Mouse (Mus musculus) urinary bladder, postnatal 36 days (tissue): Measurements from ENCODE around the gene Ankrd33.

Experiments
- DNase-seq, 2 experiments: peaks; one replicate each; pipeline ENCODE4 v3.0.0; 2022; ENCODE audit warnings: low spot score in 2 of 2, mixed read lengths in 1 of 2

The Ankrd33 gene

GRCm38 (mm10) chr15:101123202-101123601 lies 7.6 kb downstream of the Ankrd33 start:
- DNase-seq = no peak

GRCm38 (mm10) chr15:101125561-101125960 lies 10.0 kb downstream of the Ankrd33 start:
- DNase-seq = no peak

GRCm38 (mm10) chr15:101126876-101127544 lies 11.5 kb downstream of the Ankrd33 start:
- DNase-seq = no peak

DNA sequence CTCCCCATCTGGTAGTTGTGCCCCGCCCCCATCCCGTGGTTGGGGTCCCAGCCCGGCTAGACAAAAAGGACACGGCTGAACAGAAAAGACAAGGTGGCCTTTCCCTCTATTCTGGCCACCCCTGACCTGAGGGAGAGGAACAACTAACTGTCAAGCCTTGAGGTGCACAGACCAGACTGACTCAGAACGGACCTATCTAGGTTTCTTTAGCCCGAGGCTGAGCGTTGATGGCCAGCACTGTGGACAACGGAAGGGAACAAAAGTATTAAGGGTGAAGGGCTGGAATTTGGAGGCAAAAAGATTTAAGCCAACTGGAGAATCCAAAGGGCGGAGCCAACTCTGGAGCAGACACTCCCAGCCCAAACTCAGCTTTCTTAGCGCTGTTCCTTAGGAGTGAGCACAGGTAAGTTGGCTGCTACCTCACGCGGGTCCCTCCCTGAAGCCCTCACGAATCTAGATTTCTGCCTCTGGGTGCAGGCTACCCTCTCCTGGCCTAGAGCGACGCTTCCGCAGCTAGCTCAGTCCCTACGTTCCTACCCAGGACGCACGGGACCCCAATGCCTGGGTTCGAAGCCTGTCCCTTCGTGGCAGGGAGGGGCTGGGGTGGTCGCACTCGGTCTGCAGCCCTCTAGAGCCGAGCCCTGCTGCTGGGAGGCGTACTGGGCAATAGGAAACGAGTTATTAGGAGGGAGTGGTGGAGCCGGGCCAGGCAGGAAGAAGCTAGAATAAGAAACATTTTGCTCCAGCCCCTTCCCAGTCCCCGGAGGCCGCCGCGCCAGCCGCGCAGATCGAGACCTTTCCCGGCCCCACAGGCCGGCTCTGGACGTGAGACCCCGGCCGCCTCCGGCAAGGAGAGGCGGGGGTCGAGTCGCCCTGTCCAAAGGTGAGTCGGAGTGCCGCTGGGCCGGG lies 12.9 kb downstream of the Ankrd33 start, which contains the start of gene Acvrl1:
Acvrl1 (plus strand) TSS at position 342 of the 909 bp plus-strand sequence.
- DNase-seq = no peak

GRCm38 (mm10) chr15:101129412-101129811 lies 13.9 kb downstream of the Ankrd33 start:
- no peak for DNase-seq

GRCm38 (mm10) chr15:101131498-101131897 lies 15.9 kb downstream of the Ankrd33 start:
- no peak for DNase-seq

DNA sequence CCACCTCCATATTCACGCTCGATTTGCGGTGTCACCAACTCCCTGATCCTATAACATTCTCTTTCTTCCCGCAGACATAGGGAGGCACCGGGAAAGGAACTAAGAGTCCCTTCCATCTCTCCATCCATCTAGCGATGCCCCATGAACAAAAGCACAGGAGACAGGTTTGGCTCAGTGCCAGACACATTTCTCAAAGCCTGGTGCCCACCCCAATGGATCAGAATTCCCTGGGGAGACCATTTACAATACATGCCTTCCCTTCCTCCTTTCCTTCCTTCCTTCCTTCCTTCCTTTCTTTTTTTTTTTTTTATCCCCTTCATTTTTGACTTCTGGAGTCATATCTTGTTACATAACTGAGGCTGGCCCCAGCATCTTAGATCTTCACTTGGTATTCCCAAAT lies 16.5 kb downstream of the Ankrd33 start:
- DNase-seq = no peak

DNA sequence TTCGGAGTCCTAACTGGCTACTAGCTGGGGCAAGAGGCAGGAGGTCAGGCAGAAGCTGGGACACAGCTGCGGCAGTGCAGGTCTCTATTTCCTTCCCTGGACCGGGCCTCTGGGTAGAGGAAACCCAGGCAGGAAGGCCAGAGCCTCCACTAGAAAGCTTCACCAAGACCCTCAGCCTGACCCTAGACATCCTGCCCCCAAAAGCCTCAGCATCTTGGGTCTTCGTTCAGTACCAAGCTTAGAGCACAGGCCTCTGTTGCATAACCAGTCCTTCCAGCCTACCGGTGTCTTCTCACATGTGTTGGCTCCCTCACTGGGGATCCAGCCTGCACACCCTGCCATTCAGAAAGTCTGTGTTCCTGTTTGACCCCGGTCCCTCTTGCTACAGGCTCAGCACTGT lies 17.2 kb downstream of the Ankrd33 start:
- no peak for DNase-seq

GRCm38 (mm10) chr15:101133993-101134704 lies 18.6 kb downstream of the Ankrd33 start:
- no peak for DNase-seq

GRCm38 (mm10) chr15:101135405-101135804 lies 19.9 kb downstream of the Ankrd33 start:
- DNase-seq = no peak

DNA sequence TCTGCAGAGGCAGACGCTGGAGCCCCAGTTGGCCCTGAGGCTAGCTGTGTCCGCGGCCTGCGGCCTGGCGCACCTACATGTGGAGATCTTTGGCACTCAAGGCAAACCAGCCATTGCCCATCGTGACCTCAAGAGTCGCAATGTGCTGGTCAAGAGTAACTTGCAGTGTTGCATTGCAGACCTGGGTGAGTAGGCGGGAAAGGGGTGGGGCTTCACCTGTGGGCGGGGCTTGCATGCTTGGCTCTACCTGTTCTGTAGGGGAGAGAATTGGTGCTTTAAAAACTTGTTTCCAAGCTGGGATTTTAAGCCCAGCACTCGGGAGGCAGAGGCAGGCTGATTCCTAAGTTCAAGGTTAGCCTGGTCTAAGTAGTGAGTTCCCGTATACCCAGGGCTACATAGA lies 21.9 kb downstream of the Ankrd33 start:
- DNase-seq = no peak

GRCm38 (mm10) chr15:101138675-101139074 lies 23.1 kb downstream of the Ankrd33 start:
- no peak for DNase-seq

GRCm38 (mm10) chr15:101139885-101140284 lies 24.3 kb downstream of the Ankrd33 start:
- no peak for DNase-seq

DNA sequence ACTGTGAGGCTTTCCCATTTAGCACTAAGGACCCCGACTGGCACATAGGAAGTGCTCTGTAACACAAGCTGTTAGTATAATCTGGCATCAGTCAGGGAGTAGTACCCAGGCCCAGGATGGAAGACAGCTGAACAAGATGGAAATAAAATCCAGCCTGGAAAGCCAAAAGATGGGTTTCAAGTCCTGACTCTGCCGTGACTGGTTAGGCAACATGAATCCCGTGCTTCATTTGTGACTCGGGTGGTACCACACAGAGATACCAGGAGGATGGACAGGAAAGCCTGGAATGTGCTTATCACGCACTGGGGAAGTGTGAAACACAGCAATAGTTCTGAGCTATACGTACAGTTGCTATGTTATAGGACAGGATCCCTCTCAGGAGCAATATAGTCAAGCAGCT lies 25.0 kb downstream of the Ankrd33 start:
- DNase-seq = no peak

DNA sequence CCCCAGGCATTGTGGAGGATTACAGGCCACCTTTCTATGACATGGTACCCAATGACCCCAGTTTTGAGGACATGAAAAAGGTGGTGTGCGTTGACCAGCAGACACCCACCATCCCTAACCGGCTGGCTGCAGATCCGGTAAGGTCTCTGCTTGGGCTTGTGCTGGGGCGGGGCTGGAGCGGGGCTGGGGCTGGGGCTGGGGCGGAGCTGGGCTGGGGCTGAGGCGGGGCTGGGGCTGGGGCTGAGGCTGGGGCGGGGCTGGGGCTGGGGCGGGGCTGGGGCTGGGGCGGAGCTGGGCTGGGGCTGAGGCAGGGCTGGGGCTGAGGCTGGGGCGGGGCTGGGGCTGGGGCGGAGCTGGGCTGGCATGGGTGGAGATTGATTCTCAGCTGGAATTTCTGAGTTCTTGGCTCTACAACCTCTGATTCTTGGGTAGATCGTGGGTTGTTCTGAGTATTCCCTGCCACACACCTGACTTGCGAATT lies 25.5 kb downstream of the Ankrd33 start:
- DNase-seq = peak in 1 of 2 experiments; percentile 57

DNA sequence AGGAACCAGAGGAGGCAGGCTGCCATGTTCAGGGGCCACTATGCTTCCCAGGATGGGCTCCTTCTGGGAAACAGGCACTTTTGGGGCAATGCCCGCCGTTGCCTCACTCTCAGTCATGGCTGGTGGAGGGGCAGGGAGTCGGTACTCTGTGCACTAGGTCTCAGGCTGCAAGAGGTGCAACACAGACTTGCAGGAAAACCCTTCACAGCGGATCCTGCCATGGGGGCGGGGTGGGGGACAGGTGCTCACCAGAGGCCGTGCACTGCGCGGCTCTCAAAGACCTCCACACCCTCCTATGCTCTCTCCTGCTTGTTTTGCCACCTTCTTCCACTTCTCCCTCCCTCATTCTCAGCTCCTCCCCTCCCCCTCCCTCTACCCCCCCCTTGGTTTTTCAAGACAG lies 27.1 kb downstream of the Ankrd33 start:
- no peak for DNase-seq

DNA sequence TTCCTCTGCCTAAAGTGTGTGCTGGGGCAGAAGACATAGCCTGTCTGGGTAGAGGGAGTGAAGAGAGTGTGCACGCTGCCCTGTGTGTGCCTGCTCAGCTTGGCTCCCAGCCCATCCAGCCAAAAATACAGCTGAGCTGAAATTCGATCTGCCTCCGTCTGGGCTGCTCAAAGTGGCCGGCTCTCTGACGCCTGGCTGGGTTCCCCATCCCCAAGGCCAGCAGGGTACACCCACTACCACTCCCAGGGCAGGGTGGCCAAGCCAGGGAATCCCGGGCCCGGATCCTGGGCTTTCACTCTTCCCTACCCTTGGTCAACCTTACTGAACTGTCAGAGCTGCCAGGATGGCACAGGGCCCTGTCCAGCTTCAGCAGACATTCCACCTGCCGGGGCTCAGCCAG lies 27.9 kb downstream of the Ankrd33 start:
- DNase-seq = peak in 1 of 2 experiments; percentile 57

- no peak for DNase-seq
Measured at GRCm38 (mm10) chr15:101144176-101144575, 28.6 kb downstream of the Ankrd33 start.

DNA sequence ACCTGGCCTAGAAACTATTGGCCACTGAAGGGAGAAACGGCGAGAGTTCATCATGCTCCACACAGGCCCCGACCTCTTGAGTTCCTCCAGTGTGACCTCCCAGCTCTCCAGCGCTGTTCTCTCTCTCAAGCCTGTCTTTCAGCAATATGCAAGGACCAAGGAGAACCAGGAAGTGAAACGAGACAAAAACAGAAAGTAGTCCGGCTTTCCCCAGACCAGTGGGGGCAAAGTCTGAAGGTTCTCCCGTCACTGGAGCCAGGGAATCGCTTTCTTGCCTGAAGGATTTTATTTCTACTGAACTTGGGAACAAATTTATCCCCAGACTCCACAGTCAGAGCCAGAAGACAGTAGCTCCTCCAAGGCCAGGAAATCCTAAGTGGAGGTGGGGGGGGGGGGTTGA lies 29.2 kb downstream of the Ankrd33 start:
- no peak for DNase-seq

- peak; percentile 93 to 97 for DNase-seq
Measured at GRCm38 (mm10) chr15:101145424-101146099, 30.0 kb downstream of the Ankrd33 start.
